Mouse (Mus musculus): ENCODE results near the gene Rnf149.

Gene Rnf149

DNA sequence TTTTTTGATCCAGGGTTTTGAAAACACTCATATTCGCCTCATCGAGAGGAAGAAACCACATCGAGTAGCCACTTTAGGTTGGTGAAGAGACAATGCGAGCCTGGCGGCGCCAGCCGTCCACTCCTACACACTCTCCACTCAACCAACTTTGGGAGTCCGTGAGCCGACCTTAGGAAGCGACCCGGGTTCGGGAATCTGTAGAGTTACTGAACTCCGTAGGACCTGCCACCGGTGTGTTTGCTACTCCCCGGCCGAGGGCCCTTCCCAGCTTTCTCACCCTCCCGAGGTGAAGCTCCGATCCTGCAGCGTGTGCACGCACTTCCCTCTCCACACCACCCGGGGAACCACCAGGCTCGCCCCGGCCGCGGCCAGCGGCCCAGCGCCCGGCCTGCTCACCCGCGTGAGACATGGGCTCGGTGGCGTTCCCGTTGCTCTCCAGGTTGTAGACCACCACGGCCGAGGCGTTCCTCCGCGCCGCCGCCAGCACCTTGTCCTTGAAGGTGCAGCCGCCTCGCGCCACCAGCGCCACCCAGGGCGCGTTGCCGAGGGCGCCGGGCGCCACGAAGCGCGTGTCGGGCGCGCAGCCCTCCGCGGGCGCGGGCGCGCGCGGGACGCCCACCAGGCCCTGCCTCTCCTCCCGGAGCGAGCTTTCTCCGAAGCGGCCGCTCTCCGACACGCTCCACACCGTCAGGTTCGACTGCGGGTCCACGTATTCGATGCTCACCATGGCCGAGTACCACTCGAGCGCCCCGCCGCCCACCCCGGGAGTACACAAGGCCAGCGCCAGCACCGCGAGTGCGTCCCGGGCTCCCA, 568 bp downstream of the Rnf149 start:
- no peak for DNase-seq (ENCODE audit: extremely low read depth, low read depth, low spot score)

- DNase-seq (ENCODE audit: extremely low read depth, low read depth, low spot score): no peak
These were observed 1.3 kb downstream of the Rnf149 start for GRCm38 (mm10) chr1:39575778-39576375.

GRCm38 (mm10) chr1:39573890-39574289, 3.3 kb downstream of the Rnf149 start:
- no peak for DNase-seq (ENCODE audit: extremely low read depth, low read depth, low spot score)

DNA sequence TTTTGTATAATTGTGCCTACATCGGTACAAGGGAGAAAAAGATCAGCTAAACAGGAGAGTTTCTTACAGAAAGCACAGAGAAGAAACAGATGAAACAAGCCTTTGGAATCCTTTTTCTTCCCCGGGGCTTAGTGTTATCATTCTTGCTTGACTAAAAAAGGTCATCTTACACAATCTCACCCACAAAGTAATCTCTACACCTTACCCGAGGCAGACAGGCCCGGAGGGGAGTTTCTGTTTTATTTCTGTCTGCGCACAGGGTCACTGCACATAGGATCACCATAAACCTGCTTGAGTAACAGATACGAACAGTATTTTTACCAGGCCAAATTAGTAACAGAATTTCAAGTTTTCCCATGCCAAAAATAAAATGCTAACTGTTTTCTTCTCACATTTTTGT, 5.6 kb downstream of the Rnf149 start:
- DNase-seq (ENCODE audit: extremely low read depth, low read depth, low spot score): no peak

GRCm38 (mm10) chr1:39568079-39568478, 9.1 kb downstream of the Rnf149 start:
- no peak for DNase-seq (ENCODE audit: extremely low read depth, low read depth, low spot score)

- DNase-seq (ENCODE audit: extremely low read depth, low read depth, low spot score): no peak
These were observed 12.6 kb downstream of the Rnf149 start for GRCm38 (mm10) chr1:39564603-39565002.

DNA sequence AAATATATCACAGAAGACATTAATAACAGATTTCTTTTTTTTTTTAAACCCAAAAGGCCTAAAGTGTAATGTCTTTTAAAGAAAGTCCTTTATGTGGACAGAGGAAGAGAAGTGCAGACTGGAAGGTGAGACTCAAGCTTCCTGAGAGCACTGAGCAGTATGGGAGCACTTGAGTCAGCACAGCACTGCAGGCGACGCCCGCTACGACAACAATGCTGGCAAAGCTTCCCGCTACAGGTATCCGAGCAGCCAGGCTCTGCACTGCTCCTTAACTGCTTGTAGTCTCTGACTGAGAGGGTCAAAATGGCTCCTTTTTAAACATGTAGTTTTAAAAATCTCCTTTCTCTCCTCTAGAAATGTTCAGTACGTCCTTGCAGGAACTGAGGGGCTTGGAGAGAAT, 14.0 kb downstream of the Rnf149 start:
- DNase-seq (ENCODE audit: extremely low read depth, low read depth, low spot score): no peak

- no peak for DNase-seq (ENCODE audit: extremely low read depth, low read depth, low spot score)
These were observed 15.3 kb downstream of the Rnf149 start for GRCm38 (mm10) chr1:39561920-39562319.

DNA sequence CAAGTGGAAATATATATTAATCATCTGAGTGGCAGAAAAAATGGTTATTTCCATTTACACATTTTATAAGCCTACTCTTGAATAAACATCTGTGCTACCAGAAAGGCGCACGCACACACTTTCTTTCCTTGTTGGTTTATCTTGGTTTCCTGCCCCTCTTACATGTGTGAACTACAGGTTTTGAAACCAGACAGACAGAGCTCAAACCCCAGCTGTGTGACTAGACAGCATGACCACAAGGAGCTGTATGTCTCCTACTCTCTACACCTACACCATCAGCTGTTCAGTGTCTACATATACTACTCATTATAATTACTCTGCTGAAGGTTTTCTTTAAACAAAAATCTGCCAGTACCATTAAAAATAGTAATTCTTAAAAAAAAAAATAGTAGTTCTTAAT, 18.2 kb downstream of the Rnf149 start:
- no peak for DNase-seq (ENCODE audit: extremely low read depth, low read depth, low spot score)

DNA sequence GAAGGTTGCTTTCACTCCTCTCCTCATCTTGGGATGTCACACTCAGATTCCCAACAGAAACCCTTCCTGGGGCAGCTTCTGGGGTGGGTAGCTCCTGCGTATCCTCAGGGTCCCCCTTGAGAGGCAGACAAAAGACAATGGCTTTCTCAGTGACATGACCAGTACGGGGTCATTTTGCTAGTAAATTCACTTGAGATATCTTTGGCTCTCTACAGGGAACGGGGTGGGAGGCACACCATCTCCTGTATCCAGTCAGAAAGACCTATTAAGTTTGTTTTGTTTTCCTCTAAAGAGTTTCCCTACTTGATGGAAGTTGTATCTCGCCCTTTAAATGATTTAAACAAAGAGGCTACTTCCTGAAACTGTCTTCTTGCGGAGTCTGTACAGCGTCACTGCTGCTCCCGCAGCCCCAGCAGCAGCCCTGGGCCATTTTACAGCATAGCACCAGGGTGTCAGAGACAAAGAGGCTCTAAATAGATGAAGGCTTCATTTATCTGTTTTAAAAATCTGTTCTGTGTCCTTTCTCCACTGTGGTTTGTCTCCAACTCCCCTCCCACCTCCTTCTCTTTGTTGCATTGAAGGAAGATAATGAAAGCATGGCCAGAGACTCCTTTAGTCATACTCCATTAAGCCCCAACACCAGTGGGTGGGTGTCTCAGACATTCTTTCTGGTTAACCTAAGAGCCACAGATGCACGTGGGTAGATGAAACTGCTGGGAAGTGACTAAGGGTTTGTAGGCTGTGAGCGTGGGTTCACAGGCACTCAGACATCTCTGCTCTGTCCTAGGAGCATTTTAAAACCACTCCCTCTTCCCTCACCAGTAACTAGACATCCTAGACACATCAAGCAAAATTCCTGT, 21.4 kb downstream of the Rnf149 start:
- no peak for DNase-seq (ENCODE audit: extremely low read depth, low read depth, low spot score)

GRCm38 (mm10) chr1:39549831-39550230, 27.4 kb downstream of the Rnf149 start:
- DNase-seq (ENCODE audit: extremely low read depth, low read depth, low spot score): no peak

GRCm38 (mm10) chr1:39547238-39547637, 30.0 kb downstream of the Rnf149 start:
- no peak for DNase-seq (ENCODE audit: extremely low read depth, low read depth, low spot score)

DNA sequence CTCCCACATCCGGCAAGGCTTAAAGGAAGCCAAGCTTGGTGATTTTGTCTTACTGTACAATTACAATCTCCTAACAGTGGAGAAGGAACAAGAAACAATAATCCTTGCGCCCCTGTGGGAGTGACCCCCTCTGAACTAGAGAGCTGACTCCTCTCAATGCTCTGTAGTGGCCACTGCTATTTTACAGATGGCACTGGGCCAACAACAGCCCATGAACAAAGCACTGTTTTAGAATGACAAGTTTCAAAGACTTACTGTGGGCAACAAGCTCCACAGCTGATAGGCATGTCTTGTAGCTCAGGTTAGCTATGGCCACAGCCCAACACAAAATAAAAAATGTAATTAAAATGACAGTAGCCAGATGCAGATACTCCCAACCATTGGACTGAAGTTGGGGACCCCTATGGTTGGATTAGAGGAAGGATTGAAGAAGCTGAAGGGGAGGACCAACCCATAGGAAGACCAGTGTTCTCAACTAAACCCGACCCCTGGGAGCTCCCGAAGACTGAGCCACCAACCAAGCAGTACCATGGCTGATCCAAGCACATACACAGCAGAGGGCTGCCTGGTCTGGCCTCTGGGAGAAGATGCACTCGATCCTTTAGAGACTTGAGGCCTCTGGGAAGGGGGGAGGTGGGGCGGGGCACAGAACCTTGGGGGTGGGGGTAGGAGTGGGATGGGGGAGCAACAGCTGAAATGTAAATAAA, 30.9 kb downstream of the Rnf149 start:
- no peak for DNase-seq (ENCODE audit: extremely low read depth, low read depth, low spot score)

DNA sequence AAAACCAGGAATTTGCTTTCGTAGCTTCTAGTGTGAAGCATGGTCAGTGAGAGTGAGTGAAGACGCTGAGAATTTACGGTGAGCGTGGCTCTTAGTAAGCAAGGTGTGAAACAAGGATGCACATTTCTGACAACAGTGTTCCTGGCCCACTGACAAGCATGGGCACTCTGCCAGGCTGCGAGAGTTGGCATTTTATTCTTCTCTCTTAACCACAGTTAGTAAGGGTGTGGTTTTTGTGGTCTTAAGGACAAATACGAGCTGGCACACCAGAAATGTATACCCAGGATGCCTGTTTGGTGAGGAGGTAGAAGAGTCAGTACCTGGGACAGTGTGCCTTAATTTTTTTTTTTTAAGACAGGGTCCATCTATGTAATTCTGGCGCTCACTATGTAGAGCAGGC, 31.6 kb downstream of the Rnf149 start:
- no peak for DNase-seq (ENCODE audit: extremely low read depth, low read depth, low spot score)

GRCm38 (mm10) chr1:39540592-39540991, 36.6 kb downstream of the Rnf149 start:
- DNase-seq (ENCODE audit: extremely low read depth, low read depth, low spot score): no peak

DNA sequence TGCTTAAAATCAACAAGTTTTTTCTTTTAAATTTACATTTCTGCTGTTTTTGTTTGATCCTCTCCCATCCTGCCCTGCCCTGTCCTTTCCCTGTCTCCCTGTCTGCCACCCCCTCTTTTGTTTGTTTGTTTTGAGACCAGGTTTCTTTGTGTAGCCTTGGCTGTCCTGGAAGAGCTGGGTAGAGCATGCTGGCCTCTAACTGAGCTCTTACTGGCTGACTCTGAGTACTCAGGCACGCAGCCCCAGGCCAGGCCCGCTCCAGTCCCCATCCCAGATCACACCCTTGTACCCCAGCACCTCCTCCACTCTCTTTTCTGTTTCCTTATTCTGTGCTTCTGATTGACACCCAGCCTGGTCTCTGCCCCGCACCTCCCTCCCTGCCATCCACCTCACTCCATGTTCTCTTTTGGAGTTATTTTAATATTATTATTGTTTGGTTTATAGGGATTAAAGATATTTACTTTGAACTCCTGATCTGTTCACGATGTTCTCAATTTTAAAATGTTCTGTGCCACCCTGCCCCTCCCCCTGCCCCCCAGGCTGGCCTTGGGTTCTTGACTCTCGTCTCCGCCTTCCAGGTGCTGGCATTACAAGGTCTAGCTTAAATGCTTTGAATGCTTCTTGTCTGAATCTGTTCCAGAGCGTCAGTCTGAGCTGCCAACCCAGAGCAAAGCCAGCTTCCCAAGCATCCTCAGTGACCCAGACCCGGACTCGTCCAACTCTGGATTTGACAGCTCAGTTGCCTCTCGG, 39.4 kb downstream of the Rnf149 start:
- DNase-seq (ENCODE audit: extremely low read depth, low read depth, low spot score): no peak

DNA sequence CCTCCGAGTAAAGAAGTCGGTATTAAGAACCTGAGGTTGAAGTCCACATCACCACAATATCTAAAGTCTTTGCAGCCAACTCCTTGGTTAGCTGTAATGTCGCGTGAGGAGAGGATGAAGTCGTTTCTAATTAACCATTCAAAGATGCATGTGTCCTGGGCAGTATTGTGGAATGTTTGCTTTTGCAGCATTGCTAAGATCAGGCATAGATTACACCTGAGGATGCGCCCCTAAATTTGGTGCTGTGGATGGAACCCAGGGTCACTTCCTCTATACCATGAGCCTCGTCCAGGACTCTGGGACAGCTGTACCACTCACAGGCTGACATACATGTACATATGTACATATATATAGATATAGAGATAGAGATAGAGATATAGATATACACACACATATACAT, 40.5 kb downstream of the Rnf149 start:
- no peak for DNase-seq (ENCODE audit: extremely low read depth, low read depth, low spot score)

- peak; percentile 66 for DNase-seq (ENCODE audit: extremely low read depth, low read depth, low spot score)
These were observed 41.5 kb downstream of the Rnf149 start for GRCm38 (mm10) chr1:39535515-39536311.

DNA sequence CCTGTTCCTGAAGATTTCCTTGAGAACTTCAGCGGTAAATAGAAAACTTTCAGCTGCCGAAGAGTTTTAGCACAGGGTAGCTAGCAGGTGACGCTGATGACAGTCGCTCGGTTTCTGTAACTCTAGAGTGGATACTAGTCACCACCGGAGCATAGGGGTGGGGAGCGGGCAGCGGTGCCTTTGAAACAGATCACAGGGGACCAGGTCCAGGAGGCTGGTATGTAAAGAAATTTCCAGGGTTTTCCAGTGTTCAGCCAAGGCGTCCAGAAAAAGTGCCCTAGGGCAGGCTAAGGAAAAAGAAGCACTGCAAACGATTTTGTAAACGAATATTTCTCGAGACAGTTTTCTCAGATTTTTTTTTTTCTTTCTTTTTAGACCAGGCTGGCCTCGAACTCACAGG, 42.4 kb downstream of the Rnf149 start, which contains the start of gene Cnot11:
Cnot11 (plus strand) TSS at position 162 of the 400 bp plus-strand sequence.
- DNase-seq (ENCODE audit: extremely low read depth, low read depth, low spot score): no peak

GRCm38 (mm10) chr1:39533917-39534316, 43.3 kb downstream of the Rnf149 start:
- DNase-seq (ENCODE audit: extremely low read depth, low read depth, low spot score): no peak

Measured in fat pad, adult 2 months (tissue).